Mouse (Mus musculus) c-Kit-negative CD71-positive TER-119-positive erythroid progenitor cells, embryonic 14.5 days (primary cell): ENCODE results near the gene Tmem258.

Experiments
- DNase-seq: peaks from one replicate; pipeline ENCODE4 v3.0.0-alpha.2; 2013; ENCODE audit warnings: low read depth, low spot score

Gene Tmem258

DNA sequence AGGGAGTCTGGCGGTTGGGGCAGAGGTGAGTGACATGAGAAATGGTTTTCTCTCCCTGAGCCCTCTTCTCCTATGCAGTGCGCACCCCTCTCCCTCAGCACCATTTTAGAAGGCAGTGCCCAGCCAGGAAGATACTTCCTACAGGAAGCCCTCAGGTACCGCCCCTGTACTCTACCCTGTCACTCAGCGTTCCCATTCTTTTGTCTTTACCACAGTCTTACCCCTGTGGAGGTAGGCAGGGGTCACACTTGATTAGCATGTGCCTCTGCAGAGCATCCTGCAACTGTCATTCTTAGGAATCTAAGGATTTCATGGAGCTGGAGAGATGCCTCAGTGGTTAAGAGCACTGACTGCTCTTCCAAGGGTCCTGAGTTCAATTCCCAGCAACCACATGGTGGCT, 19.7 kb downstream of the Tmem258 start:
- no peak for DNase-seq

- no peak for DNase-seq
These were observed 21.0 kb downstream of the Tmem258 start for GRCm38 (mm10) chr19:10224637-10225453.

GRCm38 (mm10) chr19:10225767-10226166, 22.0 kb downstream of the Tmem258 start:
- DNase-seq, result no peak

- no peak for DNase-seq
These were observed 27.2 kb downstream of the Tmem258 start for GRCm38 (mm10) chr19:10231016-10231415.

DNA sequence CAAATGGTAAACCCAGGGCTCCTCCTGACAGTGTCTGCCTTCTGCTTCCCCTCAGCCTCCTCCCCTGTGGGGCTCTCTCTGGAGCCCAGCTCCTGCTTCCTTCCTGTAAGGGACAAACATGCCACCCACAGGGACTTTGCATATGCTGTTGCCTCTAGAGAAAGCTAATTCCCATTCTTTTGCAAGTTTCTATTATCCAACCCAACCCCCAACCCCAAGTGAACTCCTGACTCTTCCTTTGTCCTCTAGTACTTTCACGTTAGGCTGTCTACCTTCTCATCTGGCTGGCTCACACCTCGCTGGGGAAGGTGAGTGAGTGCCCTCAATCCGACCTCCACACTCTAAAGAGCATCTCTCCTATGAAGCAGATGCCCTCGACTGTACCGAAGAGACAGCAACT, 28.1 kb downstream of the Tmem258 start:
- no peak for DNase-seq

GRCm38 (mm10) chr19:10232327-10233017, 28.7 kb downstream of the Tmem258 start:
- no peak for DNase-seq

GRCm38 (mm10) chr19:10235784-10236565, 32.2 kb downstream of the Tmem258 start:
- no peak for DNase-seq

DNA sequence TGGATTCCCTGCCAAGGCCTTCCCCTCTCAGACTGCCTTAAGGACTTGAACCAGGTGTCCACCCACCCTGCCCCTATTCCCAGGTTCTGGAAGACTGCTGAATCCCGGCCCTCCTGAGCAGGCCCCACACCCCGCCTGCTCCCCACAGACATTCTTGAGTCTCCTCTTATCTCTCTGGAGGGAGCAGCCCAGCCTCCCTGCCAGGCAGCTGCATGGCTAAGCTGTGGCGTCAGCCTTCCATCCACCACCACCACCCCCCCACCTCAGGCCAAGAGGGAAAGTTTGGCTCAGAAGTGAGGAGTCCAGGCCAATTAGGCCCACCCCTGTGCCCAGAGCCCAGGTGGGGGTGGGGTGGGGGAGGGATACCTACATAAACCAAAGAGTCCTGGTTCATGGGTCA, 34.7 kb downstream of the Tmem258 start:
- DNase-seq, result no peak

GRCm38 (mm10) chr19:10239419-10239818, 35.6 kb downstream of the Tmem258 start:
- DNase-seq, result no peak

GRCm38 (mm10) chr19:10239975-10240653, 36.3 kb downstream of the Tmem258 start:
- DNase-seq, result no peak

DNA sequence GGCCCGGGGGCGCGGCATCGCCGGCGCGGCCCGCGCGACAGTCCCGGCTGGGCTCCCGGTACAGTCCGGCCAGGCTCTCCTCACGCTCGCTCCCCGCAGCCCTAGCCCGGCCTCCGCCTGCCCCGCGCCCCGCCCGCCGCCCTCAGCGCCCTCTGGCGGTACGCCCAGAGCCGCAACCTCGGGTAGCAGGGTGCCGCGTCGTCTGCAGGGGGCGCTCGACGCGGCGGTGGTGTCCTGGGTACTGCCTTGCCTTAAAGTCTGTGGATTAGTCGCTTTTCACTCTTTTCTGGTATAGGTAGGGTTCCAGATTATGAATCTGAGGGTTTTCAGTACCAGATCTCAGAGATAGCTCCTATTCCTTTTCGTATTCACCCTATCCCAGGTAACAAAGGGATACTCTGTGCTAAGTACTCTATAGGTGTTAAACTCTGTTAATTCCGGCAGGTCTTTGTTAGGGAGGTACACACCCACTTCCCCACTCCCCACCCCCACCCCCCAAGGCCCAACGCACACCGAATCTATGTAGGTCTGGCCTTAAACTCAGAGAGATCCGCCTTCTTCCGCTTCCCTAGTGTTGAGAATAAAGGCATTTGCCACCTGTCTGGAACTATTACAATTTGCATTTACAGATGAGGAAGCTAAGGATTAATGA, 37.0 kb downstream of the Tmem258 start, which contains the start of gene Myrf:
TSS of gene Myrf (minus strand) at position 95 of the 652 bp plus-strand sequence.
- peak; percentile 45 for DNase-seq

GRCm38 (mm10) chr19:10242916-10243315, 39.1 kb downstream of the Tmem258 start:
- DNase-seq, result no peak

DNA sequence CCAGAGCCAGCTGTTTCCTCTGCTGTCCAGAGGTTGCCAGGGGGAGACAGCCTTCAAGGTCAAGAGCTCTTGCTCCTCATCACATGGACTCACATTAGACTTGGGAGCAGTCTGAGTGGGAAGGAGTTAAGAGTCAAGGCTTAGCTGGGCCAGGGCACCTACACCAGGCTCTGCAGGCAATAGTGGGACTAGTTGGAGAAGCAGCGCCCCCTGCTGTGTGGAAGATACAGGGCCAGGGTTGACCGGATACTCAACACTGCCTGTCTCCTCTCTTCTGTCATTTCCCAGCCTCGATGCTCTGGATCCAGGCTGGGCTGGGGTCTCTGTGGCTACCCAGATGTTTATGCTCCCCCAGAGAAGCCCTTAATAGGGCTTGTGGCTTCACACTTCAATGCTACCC, 40.4 kb downstream of the Tmem258 start:
- DNase-seq, result peak; percentile 16

DNA sequence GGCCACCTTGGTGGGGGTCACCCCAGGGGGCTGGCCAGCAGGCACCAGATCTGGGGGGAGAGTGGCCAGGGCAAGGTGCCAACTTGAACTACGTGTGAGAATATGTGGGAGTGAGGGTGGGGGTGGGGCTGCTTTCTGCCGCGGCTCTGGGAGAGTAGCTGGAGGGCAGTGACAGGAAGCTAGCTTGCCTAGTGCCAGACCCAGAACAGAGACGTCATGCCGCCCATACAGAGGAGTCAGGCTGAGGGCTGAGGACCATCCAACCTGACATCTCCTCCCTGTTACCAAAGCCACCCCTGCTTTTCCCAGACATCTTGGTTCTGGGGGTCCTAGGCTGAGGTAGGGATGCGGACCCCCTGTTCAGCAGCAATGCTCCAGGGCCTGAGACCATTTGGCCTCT, 43.4 kb downstream of the Tmem258 start:
- DNase-seq, result no peak

GRCm38 (mm10) chr19:10248128-10248527, 44.3 kb downstream of the Tmem258 start:
- no peak for DNase-seq
